Mouse (Mus musculus) kidney, postnatal 0 days (tissue): ENCODE measurements around the gene Ssx2ip. TPM values are rescaled to one million over a fixed set of nuclear protein-coding genes. Genes with fewer than 3 reads are reported as not detected.

ENCODE experiments used
- ATAC-seq: fragments of 200-750 bp; cut with Nextera tagmentation; replicated peaks from 2 replicates; pipeline ENCODE4 v1.8.0; 2017; ENCODE audit warnings: low read depth, moderate number of reproducible peaks, moderate TSS enrichment, moderate library complexity; ENCODE audit not compliant: low FRiP score
- DNase-seq: peaks from one replicate; pipeline ENCODE4 v3.0.0-alpha.2; 2016; ENCODE audit warnings: low spot score
- H3K27ac ChIP-seq: fragments of 300-500 bp; sonication (generic); 2 replicates; pipeline ENCODE4 v1.5.1; 2014; ENCODE audit warnings: mild to moderate bottlenecking
- H3K27me3 ChIP-seq: fragments of 300-500 bp; sonication (generic); 2 replicates; pipeline ENCODE4 v1.6.1; 2014; ENCODE audit warnings: low read length, mixed read lengths; ENCODE audit not compliant: insufficient read depth
- H3K36me3 ChIP-seq: fragments of 300-500 bp; sonication (generic); 2 replicates; pipeline ENCODE4 v1.6.1; 2014; ENCODE audit warnings: low read length, mixed read lengths; ENCODE audit not compliant: insufficient read depth
- H3K4me1 ChIP-seq: fragments of 300-500 bp; sonication (generic); replicated peaks from 2 replicates; pipeline ENCODE4 v1.6.1; 2014; ENCODE audit warnings: antibody characterized with exemption, low read length, mixed read lengths; ENCODE audit not compliant: insufficient read depth
- H3K4me2 ChIP-seq: fragments of 300-500 bp; sonication (generic); 2 replicates; pipeline ENCODE4 v1.6.1; 2014; ENCODE audit warnings: mild to moderate bottlenecking, low read length, moderate library complexity, mixed read lengths
- H3K4me3 ChIP-seq: fragments of 300-500 bp; sonication (generic); replicated peaks from 2 replicates; pipeline ENCODE4 v1.5.1; 2014; ENCODE audit warnings: low read depth, low read length
- H3K9ac ChIP-seq: fragments of 300-500 bp; sonication (generic); 2 replicates; pipeline ENCODE4 v1.6.1; 2014; ENCODE audit warnings: low read depth, low read length
- H3K9me3 ChIP-seq: fragments of 300-500 bp; sonication (generic); replicated peaks from 2 replicates; pipeline ENCODE4 v1.6.1; 2016; ENCODE audit warnings: low read length, inconsistent platforms, mixed read lengths
- CTCF ChIP-seq: IDR thresholded peaks from 2 replicates; pipeline ENCODE4 v1.5.1; 2016; ENCODE audit warnings: antibody characterized with exemption, low read depth, mild to moderate bottlenecking, moderate library complexity
- WGBS: fragments of 180-500 bp; shearing (Covaris S2); extraction: QIAGEN DNeasy Blood & Tissue Kit; methylation state at CpG from one replicate; pipeline ENCODE4 v1.1.7; 2014; 5-methylcytosine and 5-hydroxymethylcytosine counted together
- polyA plus RNA-seq: library from polyadenylated mRNA; unstranded; fragments of >200 nt; fragmentation: Nextera tagmentation; extraction: Ambion mirVana; gene quantifications from 2 replicates; pipeline ENCODE4 v1.2.1, GENCODE M21; 2015

Gene Ssx2ip
- polyA plus RNA-seq, 1 experiment from 2014 or later, result 20.0 TPM

DNA sequence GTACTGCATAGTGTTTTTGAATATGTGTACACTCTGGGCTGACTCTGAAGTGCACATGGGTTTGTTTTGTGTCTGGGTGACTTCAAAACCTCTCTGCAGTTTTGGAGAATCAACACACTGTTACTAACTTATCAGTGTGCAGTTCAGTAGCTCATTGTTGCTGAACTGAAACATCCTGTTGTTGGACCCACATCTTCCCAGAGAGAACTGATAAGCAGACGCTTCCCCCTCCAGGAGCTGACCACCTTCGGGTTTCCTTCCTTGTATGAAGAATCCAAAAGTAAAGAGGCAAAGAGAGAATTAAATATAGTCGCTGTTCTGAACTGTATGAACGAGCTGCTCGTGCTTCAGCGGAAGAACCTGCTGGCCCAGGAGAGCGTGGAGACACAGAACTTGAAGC, 14.5 kb downstream of the Ssx2ip start:
- WGBS, result 86% methylated on average over 7 of the region's 7 CpGs
- ATAC-seq (no peak), DNase-seq (no peak)
- Histone ChIP-seq H3K27me3 (no peaks in the 10 kb centered on the region), H3K36me3 (peaks cover 15% of the 10 kb centered on the region; the same call in 1 of the 2 replicates), H3K4me1 (no peaks in the 10 kb centered on the region), H3K27ac (no peak overlapping the region), H3K9me3 (no peaks in the 10 kb centered on the region), H3K9ac (no peak overlapping the region), H3K4me2 (no peak overlapping the region), H3K4me3 (no peak overlapping the region)
- TF ChIP-seq CTCF, result no peak

DNA sequence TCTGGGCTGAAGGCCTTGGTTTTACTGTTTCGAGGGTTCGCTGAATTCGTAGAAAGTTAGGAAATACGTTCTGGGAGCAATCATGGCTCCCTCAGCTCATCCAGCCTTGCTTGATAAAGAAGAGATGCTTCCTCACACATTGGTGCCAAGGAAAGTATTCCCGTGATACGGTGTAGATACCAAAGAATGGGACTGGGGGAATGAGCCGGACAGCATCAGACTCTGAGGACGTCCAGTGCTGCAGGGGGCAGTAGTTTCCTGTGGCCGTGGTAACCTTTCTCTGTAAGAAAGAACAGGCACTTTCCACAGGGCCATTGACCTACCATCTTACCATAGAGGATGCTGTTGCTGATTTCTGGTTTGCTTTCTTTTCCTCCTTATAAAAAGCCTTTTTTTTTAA, 15.1 kb downstream of the Ssx2ip start:
- WGBS, result 88% methylated on average over 9 of the region's 9 CpGs
- ATAC-seq (no peak), DNase-seq (no peak)
- no peak for TF ChIP-seq CTCF
- H3K36me3 ChIP-seq, result peaks cover 12% of the 10 kb centered on the region; the same call in 1 of the 2 replicates
- H3K4me3 ChIP-seq, result no peak overlapping the region
- no peak overlapping the region for H3K4me2 ChIP-seq
- H3K9me3 ChIP-seq, result no peaks in the 10 kb centered on the region
- H3K27me3 ChIP-seq, result no peaks in the 10 kb centered on the region
- H3K9ac ChIP-seq, result no peak overlapping the region
- H3K27ac ChIP-seq, result no peak overlapping the region
- peaks cover 2% of the 10 kb centered on the region; the same call in 1 of the 2 replicates for H3K4me1 ChIP-seq

DNA sequence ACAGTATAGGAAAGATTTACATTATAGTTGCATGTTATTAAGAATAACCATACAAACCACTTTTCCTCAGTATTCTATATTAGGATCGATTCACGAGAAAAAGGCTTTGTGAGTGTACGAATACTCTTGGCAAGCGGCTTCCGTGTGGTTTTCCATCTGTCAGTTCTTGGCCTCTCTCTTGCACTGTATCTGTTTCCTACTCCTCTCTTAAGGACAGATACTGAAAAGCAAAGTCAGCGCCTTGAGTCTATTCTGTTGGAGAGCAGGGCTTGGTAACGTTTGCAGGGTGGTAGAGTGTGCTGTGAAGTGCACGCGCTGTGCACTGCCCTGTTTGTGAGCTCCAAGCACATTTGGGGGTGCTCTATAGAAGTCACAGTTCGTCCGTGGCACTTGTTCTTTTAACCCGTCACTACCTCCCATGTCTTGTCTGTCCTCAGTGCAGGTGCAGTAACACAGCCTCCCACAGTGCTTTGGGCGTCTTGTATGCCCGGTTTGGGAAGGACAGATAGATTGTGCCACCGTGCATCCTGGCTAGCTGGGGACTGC, 15.6 kb downstream of the Ssx2ip start:
- Histone ChIP-seq H3K27ac (no peak overlapping the region), H3K36me3 (peaks cover 12% of the 10 kb centered on the region; the same call in 1 of the 2 replicates), H3K4me2 (no peak overlapping the region), H3K4me1 (peaks cover 5% of the 10 kb centered on the region; the same call in 1 of the 2 replicates), H3K4me3 (no peak overlapping the region), H3K27me3 (no peaks in the 10 kb centered on the region), H3K9me3 (no peaks in the 10 kb centered on the region), H3K9ac (no peak overlapping the region)
- ATAC-seq, result no peak
- WGBS, result 94% methylated on average over 15 of the region's 15 CpGs
- no peak for DNase-seq
- no peak for TF ChIP-seq CTCF

DNA sequence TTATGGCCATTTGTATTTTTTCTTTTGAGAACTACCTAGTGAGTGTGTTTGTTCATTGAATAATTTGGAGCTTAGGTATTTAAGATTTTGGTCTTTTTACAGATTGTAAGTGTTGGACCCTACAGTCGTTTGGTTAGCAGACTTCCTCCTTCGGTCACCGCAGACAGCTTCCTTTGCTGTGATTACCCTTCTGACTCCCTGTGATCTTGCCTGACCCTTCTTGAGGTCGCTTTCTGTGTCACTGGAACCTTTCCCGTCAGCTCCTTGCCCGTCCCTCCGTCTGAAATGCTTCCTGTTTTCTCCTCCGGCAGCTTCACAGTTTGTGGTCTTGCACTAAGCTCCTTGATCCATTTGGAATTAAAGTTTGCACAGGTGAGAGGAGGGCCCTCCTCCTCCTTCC, 17.3 kb downstream of the Ssx2ip start:
- H3K4me3 ChIP-seq, result no peak overlapping the region
- H3K4me1 ChIP-seq, result peaks cover 5% of the 10 kb centered on the region; the same call in 1 of the 2 replicates
- no peak overlapping the region for H3K9ac ChIP-seq
- H3K36me3 ChIP-seq, result peaks cover 16% of the 10 kb centered on the region; the same call in 1 of the 2 replicates
- TF ChIP-seq CTCF, result no peak
- H3K27me3 ChIP-seq, result no peaks in the 10 kb centered on the region
- H3K9me3 ChIP-seq, result no peaks in the 10 kb centered on the region
- no peak overlapping the region for H3K4me2 ChIP-seq
- 8% methylated on average over 8 of the region's 8 CpGs for WGBS
- no peak overlapping the region for H3K27ac ChIP-seq
- ATAC-seq (no peak), DNase-seq (peak; percentile 18)

DNA sequence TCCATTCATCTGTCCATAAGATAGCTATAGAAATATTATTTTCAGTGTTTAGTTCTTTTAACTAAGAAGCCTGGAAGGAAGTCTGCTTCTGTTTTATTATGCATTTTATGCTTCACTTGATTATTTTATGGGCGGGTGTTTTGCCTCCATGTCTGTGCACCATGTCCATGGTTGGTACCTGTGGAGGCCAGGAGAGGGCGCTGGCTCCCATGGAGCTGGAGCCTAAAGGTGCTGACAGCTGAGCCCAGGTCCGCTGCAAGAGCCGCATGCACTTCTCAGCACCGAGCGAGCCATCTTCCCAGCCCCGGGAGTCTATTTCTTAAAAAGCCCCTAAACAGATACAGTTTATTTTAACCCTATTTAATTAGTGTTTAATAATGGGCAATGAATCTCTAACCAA, 19.3 kb downstream of the Ssx2ip start:
- no peak for DNase-seq
- Histone ChIP-seq H3K36me3 (peaks cover 18% of the 10 kb centered on the region; the same call in 1 of the 2 replicates), H3K27me3 (no peaks in the 10 kb centered on the region), H3K4me3 (no peak overlapping the region), H3K9ac (no peak overlapping the region), H3K27ac (no peak overlapping the region), H3K4me1 (peaks cover 5% of the 10 kb centered on the region; the same call in 1 of the 2 replicates), H3K4me2 (no peak overlapping the region), H3K9me3 (no peaks in the 10 kb centered on the region)
- 84% methylated on average over 7 of the region's 7 CpGs for WGBS
- peak; percentile 39; the same call in 1 of the 2 replicates for TF ChIP-seq CTCF
- ATAC-seq, result no peak

DNA sequence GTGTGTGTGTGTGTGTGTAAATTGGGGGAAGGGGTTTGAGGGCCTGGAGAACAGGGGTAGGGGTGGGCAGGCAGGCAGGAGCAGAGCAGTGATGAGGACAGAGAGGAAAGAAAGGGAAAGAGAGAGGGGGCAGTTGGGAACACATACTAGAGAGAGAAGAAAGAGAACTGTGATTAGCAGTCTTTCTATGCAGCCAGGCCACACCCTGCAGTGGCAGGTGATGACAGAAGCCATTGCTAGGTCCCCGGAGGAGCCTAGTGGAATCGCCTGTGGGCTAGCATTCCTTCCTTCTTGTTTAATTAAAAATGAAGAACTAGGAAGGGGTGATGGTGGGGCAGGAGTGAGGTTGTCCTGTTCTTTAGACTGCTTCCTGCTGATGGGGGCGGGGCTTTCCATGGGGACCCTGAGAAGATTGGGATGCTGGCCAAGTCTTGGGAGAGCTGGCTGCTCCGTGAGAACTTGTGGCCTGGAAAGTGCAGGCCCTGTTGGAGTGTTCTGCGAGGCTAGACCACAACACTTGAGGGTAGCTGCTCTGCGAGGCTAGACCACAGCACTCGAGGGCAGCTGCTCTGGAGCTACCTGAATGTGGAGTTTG, 20.0 kb downstream of the Ssx2ip start:
- no peak overlapping the region for H3K9ac ChIP-seq
- ATAC-seq, result no peak
- H3K4me1 ChIP-seq, result peaks cover 5% of the 10 kb centered on the region; the same call in 1 of the 2 replicates
- peak; percentile 15 for DNase-seq
- WGBS, result 66% methylated on average over 7 of the region's 7 CpGs
- peaks cover 12% of the 10 kb centered on the region; the same call in 1 of the 2 replicates for H3K36me3 ChIP-seq
- no peak overlapping the region for H3K4me3 ChIP-seq
- H3K27ac ChIP-seq, result no peak overlapping the region
- no peaks in the 10 kb centered on the region for H3K9me3 ChIP-seq
- H3K27me3 ChIP-seq, result no peaks in the 10 kb centered on the region
- no peak overlapping the region for H3K4me2 ChIP-seq
- TF ChIP-seq CTCF, result no peak
